Mouse (Mus musculus): ENCODE data around the gene Rab5b.
"Not testable (repeated sequence)": the region's sequence is repeated elsewhere in the genome, so short reads cannot be mapped to it uniquely, and the experiment has no call there.

GRCm38 (mm10) chr10:128630306-128630705, 65.8 kb downstream of the Rab5b start:
- TF ChIP-seq CTCF (IDR thresholded peaks at IDR 0.05; ENCODE audit: borderline replicate concordance, extremely low read depth, insufficient read depth, insufficient read length); POLR2A (IDR thresholded peaks at IDR 0.05; ENCODE audit: borderline replicate concordance, extremely low read depth, insufficient read depth, insufficient read length, poor library complexity, severe bottlenecking): not testable (repeated sequence)

Data from brain, embryonic 14.5 days (tissue).